Mouse (Mus musculus): ENCODE data around the gene Vmn1r13.
"Not testable (repeated sequence)": the region's sequence is repeated elsewhere in the genome, so short reads cannot be mapped to it uniquely, and the experiment has no call there.

Gene Vmn1r13

GRCm38 (mm10) chr6:57202990-57203389 lies at the start of gene Vmn1r13:
Gene Vmn1r13 (plus strand): TSS chr6:57203290.
- DNase-seq (ENCODE audit: low read depth, low spot score): not testable (repeated sequence)

GRCm38 (mm10) chr6:57156619-57157018 lies 46.5 kb upstream of the Vmn1r13 start, which contains the start of gene Vmn1r12:
Gene Vmn1r12 (plus strand): TSS chr6:57156919.
- DNase-seq (ENCODE audit: low read depth, low spot score): no peak

GRCm38 (mm10) chr6:57190016-57190415 lies 13.1 kb upstream of the Vmn1r13 start:
- DNase-seq (ENCODE audit: low read depth, low spot score): not testable (repeated sequence)

- no peak for DNase-seq (ENCODE audit: low read depth, low spot score)
These were observed 28.3 kb downstream of the Vmn1r13 start, which contains the start of gene Vmn1r14 for GRCm38 (mm10) chr6:57231386-57231785. Gene Vmn1r14 (plus strand): TSS chr6:57231686.

DNA sequence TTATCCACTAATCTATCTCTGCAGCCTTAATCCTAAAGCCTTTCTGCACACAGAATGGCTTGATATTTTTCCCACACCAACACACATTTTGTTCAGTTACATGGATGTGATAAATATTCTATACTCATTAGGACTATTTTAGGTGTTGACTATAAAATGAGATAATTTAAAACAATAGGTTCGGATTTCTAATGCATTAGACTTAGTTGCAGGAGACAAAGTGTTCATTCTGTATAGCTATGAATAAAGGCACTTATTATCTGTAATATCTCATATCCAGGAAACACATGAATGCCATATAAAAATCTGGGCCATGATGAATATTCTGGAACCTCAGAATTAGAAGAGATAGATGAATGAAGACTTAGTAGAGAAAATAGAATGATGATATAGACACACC lies 54.6 kb downstream of the Vmn1r13 start, which contains the start of gene Vmn1r15:
Gene Vmn1r15, plus strand, starts transcription at position 301 of the 400 bp plus-strand sequence.
- no peak for DNase-seq (ENCODE audit: low read depth, low spot score)

DNA sequence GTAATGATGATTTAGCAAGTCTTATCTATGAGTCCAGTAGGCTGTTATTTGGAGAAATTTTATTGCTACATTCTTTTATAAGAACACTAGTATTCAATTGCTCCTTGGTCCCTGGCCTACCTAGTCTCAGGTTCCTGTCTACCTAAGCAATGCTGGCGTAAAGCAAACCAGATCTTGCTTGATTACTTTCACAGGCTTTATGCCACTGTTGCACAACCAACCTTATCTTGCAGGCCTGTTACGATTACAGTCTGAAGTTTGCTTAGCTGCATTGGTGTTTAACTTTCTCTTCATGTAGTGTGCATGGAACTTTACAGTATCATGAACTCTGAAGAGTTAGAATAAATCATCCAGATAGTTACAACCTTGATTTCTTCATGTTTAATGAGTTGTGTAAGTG lies 57.9 kb downstream of the Vmn1r13 start:
- DNase-seq (ENCODE audit: low read depth, low spot score): no peak

All from embryo, embryonic 11.5 days (tissue).